Mouse (Mus musculus) C2C12 (cell line): ENCODE results near the gene Arid3a.

Experiments
- CEBPB ChIP-seq: IDR thresholded peaks from one replicate; pipeline ENCODE4 v1.6.1; 2011; ENCODE audit warnings: low read depth, mild to moderate bottlenecking, control low read depth, moderate library complexity
- CTCF ChIP-seq: IDR thresholded peaks from one replicate; pipeline ENCODE4 v1.5.1; 2011; ENCODE audit not compliant: control insufficient read depth, insufficient read depth, insufficient read length
- MYOG ChIP-seq: IDR thresholded peaks from one replicate; pipeline ENCODE4 v1.6.1; 2011; ENCODE audit not compliant: control insufficient read depth, insufficient read length; ENCODE audit errors: extremely low read depth

DNA sequence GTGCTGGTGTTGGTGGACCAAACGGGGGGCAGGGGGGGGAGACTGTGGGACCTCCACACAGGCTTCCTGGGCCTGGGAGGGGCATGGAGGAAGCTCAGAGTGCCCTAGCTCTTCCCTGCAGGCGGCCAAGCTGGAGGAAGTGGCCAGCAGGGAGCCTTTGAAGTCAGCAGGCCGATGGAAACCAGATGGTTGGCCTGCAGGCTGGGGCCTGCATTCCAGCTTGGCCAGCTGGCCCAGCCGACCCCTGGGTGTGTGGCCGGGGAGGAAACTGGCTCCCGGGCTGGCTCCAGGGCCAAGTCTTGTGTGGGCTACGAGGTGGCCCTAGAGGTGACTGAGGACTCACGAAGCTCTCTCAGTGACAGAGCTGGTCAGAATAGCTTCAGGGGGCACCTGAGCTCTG is 5.9 kb downstream of the Arid3a start:
- TF ChIP-seq MYOG, result no peak
- TF ChIP-seq CTCF, result no peak
- no peak for TF ChIP-seq CEBPB
